Mouse (Mus musculus): Measurements from ENCODE around the gene Krt20. TPM values are rescaled to one million over a fixed set of nuclear protein-coding genes. Genes with fewer than 3 reads are reported as not detected.

Krt20 gene
- 0.53 TPM for polyA plus RNA-seq (2014; fragmentation: Illumina TruSeq; extraction: RNeasy Lipid Tissue Mini Kit (QIAGEN cat#74804); ENCODE audit: low read depth, low replicate concordance)

DNA sequence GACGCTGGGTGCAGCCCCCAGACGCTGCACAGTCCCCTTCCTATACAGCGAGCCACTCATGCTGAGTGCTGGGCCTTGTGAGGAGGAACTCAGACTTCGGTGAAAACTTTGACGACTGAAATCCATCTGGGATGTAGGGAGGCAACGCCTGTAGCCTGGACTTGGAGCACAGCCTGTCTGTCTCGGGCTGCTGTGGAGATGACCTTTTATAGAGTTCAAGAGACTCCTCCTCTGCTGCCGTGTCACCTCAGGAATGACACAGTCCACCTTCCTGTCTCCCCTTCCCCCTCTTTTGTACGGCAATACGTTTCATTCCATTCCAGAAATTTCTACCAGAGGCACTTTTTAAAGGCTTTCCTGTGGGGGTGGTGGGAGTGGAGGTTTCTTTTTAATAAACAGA is at the start of gene Krt20:
Krt20 (minus strand) TSS at position 179 of the 400 bp plus-strand sequence.

DNA sequence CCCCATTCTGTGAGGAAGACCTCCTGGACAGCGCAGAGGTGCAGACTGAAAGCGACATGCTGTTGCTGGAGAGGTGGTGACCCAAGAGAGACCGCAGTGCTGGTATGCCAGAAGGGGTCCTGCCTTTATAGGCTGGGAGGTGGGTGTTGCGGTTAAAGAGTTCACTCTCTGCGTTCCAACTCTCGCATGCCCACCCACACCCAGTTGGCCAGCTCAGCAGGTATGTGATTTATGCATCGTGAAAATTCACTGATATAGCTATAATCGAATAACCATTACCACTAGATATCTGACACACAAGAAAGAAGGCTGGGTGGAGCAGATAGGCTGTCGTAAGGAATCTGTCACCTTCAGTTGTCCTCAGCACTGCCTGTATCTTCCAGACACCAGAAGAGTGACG is 15.8 kb downstream of the Krt20 start, which contains the start of gene Krt12:
Krt12 (minus strand) TSS at position 101 of the 400 bp plus-strand sequence.

DNA sequence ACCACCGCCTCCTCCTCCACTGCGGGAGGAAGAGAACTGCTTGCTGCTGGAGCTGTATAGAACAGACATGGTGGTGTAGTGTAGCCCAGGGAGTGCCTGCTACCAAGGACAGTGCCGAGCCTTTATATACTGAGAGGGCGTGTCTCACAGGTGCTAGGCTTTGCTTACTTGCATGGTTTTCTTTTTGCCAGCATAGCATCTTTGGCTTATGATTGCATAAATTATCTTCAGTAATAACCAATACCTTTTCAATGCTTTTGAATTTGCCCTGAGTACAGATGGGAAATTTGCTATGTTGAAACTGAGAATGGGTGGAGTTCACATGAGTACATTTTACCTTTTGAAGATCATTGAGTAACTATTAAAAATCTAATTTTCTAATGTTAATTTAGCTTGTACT is 48.7 kb downstream of the Krt20 start, which contains the start of gene Krt10:
Krt10 (minus strand) TSS at position 101 of the 400 bp plus-strand sequence.

Other genes with a start within 250 kb of the Krt20 start
- gene Smarce1, start 207.1 kb downstream of the Krt20 start, polyA plus RNA-seq (2014; fragmentation: Illumina TruSeq; extraction: RNeasy Lipid Tissue Mini Kit (QIAGEN cat#74804); ENCODE audit: low read depth, low replicate concordance): 111 TPM
- gene Krt222, start 194.1 kb downstream of the Krt20 start, polyA plus RNA-seq (2014; fragmentation: Illumina TruSeq; extraction: RNeasy Lipid Tissue Mini Kit (QIAGEN cat#74804); ENCODE audit: low read depth, low replicate concordance): 5.1 TPM
- gene Krt24, start 152.9 kb downstream of the Krt20 start, polyA plus RNA-seq (2014; fragmentation: Illumina TruSeq; extraction: RNeasy Lipid Tissue Mini Kit (QIAGEN cat#74804); ENCODE audit: low read depth, low replicate concordance): not detected
- gene Krt25, start 115.2 kb downstream of the Krt20 start, polyA plus RNA-seq (2014; fragmentation: Illumina TruSeq; extraction: RNeasy Lipid Tissue Mini Kit (QIAGEN cat#74804); ENCODE audit: low read depth, low replicate concordance): not detected
- gene Krt26, start 100.2 kb downstream of the Krt20 start, polyA plus RNA-seq (2014; fragmentation: Illumina TruSeq; extraction: RNeasy Lipid Tissue Mini Kit (QIAGEN cat#74804); ENCODE audit: low read depth, low replicate concordance): not detected
- not detected for gene Krt27, start 87.0 kb downstream of the Krt20 start, polyA plus RNA-seq (2014; fragmentation: Illumina TruSeq; extraction: RNeasy Lipid Tissue Mini Kit (QIAGEN cat#74804); ENCODE audit: low read depth, low replicate concordance)
- gene Krt28, start 63.2 kb downstream of the Krt20 start, polyA plus RNA-seq (2014; fragmentation: Illumina TruSeq; extraction: RNeasy Lipid Tissue Mini Kit (QIAGEN cat#74804); ENCODE audit: low read depth, low replicate concordance): not detected
- gene Krt10, start 48.8 kb downstream of the Krt20 start, polyA plus RNA-seq (2014; fragmentation: Illumina TruSeq; extraction: RNeasy Lipid Tissue Mini Kit (QIAGEN cat#74804); ENCODE audit: low read depth, low replicate concordance): 20.3 TPM
- gene Krt12, start 15.9 kb downstream of the Krt20 start, polyA plus RNA-seq (2014; fragmentation: Illumina TruSeq; extraction: RNeasy Lipid Tissue Mini Kit (QIAGEN cat#74804); ENCODE audit: low read depth, low replicate concordance): not detected
- gene Krt23, start 55.0 kb upstream of the Krt20 start, polyA plus RNA-seq (2014; fragmentation: Illumina TruSeq; extraction: RNeasy Lipid Tissue Mini Kit (QIAGEN cat#74804); ENCODE audit: low read depth, low replicate concordance): 2.7 TPM
- not detected for gene Krt39, start 83.2 kb upstream of the Krt20 start, polyA plus RNA-seq (2014; fragmentation: Illumina TruSeq; extraction: RNeasy Lipid Tissue Mini Kit (QIAGEN cat#74804); ENCODE audit: low read depth, low replicate concordance)
- not detected for gene Krt40, start 105.0 kb upstream of the Krt20 start, polyA plus RNA-seq (2014; fragmentation: Illumina TruSeq; extraction: RNeasy Lipid Tissue Mini Kit (QIAGEN cat#74804); ENCODE audit: low read depth, low replicate concordance)
- not detected for gene Krtap3-3, start 112.7 kb upstream of the Krt20 start, polyA plus RNA-seq (2014; fragmentation: Illumina TruSeq; extraction: RNeasy Lipid Tissue Mini Kit (QIAGEN cat#74804); ENCODE audit: low read depth, low replicate concordance)
- not detected for gene Krtap3-2, start 118.7 kb upstream of the Krt20 start, polyA plus RNA-seq (2014; fragmentation: Illumina TruSeq; extraction: RNeasy Lipid Tissue Mini Kit (QIAGEN cat#74804); ENCODE audit: low read depth, low replicate concordance)
- gene Gm11939, start 121.3 kb upstream of the Krt20 start, polyA plus RNA-seq (2014; fragmentation: Illumina TruSeq; extraction: RNeasy Lipid Tissue Mini Kit (QIAGEN cat#74804); ENCODE audit: low read depth, low replicate concordance): not detected
- not detected for gene Krtap3-1, start 128.5 kb upstream of the Krt20 start, polyA plus RNA-seq (2014; fragmentation: Illumina TruSeq; extraction: RNeasy Lipid Tissue Mini Kit (QIAGEN cat#74804); ENCODE audit: low read depth, low replicate concordance)
- gene Krtap1-5, start 142.9 kb upstream of the Krt20 start, polyA plus RNA-seq (2014; fragmentation: Illumina TruSeq; extraction: RNeasy Lipid Tissue Mini Kit (QIAGEN cat#74804); ENCODE audit: low read depth, low replicate concordance): not detected
- not detected for gene Krtap1-4, start 145.5 kb upstream of the Krt20 start, polyA plus RNA-seq (2014; fragmentation: Illumina TruSeq; extraction: RNeasy Lipid Tissue Mini Kit (QIAGEN cat#74804); ENCODE audit: low read depth, low replicate concordance)
- not detected for gene Krtap1-3, start 153.2 kb upstream of the Krt20 start, polyA plus RNA-seq (2014; fragmentation: Illumina TruSeq; extraction: RNeasy Lipid Tissue Mini Kit (QIAGEN cat#74804); ENCODE audit: low read depth, low replicate concordance)
- gene Krtap9-3, start 160.0 kb upstream of the Krt20 start, polyA plus RNA-seq (2014; fragmentation: Illumina TruSeq; extraction: RNeasy Lipid Tissue Mini Kit (QIAGEN cat#74804); ENCODE audit: low read depth, low replicate concordance): not detected
- not detected for gene Gm11938, start 165.2 kb upstream of the Krt20 start, polyA plus RNA-seq (2014; fragmentation: Illumina TruSeq; extraction: RNeasy Lipid Tissue Mini Kit (QIAGEN cat#74804); ENCODE audit: low read depth, low replicate concordance)
- gene Gm11937, start 172.0 kb upstream of the Krt20 start, polyA plus RNA-seq (2014; fragmentation: Illumina TruSeq; extraction: RNeasy Lipid Tissue Mini Kit (QIAGEN cat#74804); ENCODE audit: low read depth, low replicate concordance): not detected
- not detected for gene Krtap2-4, start 176.7 kb upstream of the Krt20 start, polyA plus RNA-seq (2014; fragmentation: Illumina TruSeq; extraction: RNeasy Lipid Tissue Mini Kit (QIAGEN cat#74804); ENCODE audit: low read depth, low replicate concordance)
- not detected for gene Gm11562, start 182.3 kb upstream of the Krt20 start, polyA plus RNA-seq (2014; fragmentation: Illumina TruSeq; extraction: RNeasy Lipid Tissue Mini Kit (QIAGEN cat#74804); ENCODE audit: low read depth, low replicate concordance)
- not detected for gene Krtap4-1, start 190.1 kb upstream of the Krt20 start, polyA plus RNA-seq (2014; fragmentation: Illumina TruSeq; extraction: RNeasy Lipid Tissue Mini Kit (QIAGEN cat#74804); ENCODE audit: low read depth, low replicate concordance)
- not detected for gene Krtap4-2, start 196.9 kb upstream of the Krt20 start, polyA plus RNA-seq (2014; fragmentation: Illumina TruSeq; extraction: RNeasy Lipid Tissue Mini Kit (QIAGEN cat#74804); ENCODE audit: low read depth, low replicate concordance)
- gene Krtap4-7, start 205.9 kb upstream of the Krt20 start, polyA plus RNA-seq (2014; fragmentation: Illumina TruSeq; extraction: RNeasy Lipid Tissue Mini Kit (QIAGEN cat#74804); ENCODE audit: low read depth, low replicate concordance): not detected
- gene Gm11555, start 212.1 kb upstream of the Krt20 start, polyA plus RNA-seq (2014; fragmentation: Illumina TruSeq; extraction: RNeasy Lipid Tissue Mini Kit (QIAGEN cat#74804); ENCODE audit: low read depth, low replicate concordance): not detected
- not detected for gene Gm11563, start 220.8 kb upstream of the Krt20 start, polyA plus RNA-seq (2014; fragmentation: Illumina TruSeq; extraction: RNeasy Lipid Tissue Mini Kit (QIAGEN cat#74804); ENCODE audit: low read depth, low replicate concordance)
- not detected for gene Krtap4-6, start 227.8 kb upstream of the Krt20 start, polyA plus RNA-seq (2014; fragmentation: Illumina TruSeq; extraction: RNeasy Lipid Tissue Mini Kit (QIAGEN cat#74804); ENCODE audit: low read depth, low replicate concordance)

Measured in kidney, adult 10 weeks (tissue).